Mouse (Mus musculus) adrenal gland, adult 18-20 months (tissue): ENCODE measurements around the gene Catsper1. TPM values are rescaled to one million over a fixed set of nuclear protein-coding genes. Genes with fewer than 3 reads are reported as not detected.

Experiments
- DNase-seq, 2 experiments: peaks; one replicate each; pipeline ENCODE4 v3.0.0; 2021 to 2022; ENCODE audit warnings: low spot score in 2 of 2
- long read RNA-seq, 2 experiments: library from polyadenylated mRNA; stranded (forward); transcript quantifications; one replicate each; pipeline ENCODE4 v2.0.0; 2021
- total RNA-seq, 2 experiments: library from RNA; stranded (reverse); gene quantifications; 1 replicate in 1 of 2; 2 replicates in 1 of 2; pipeline ENCODE4 v1.2.3; 2021

Gene Catsper1
- total RNA-seq: not detected
- long read RNA-seq, experiment 1: 0 reads
- long read RNA-seq, experiment 2: 0 reads

GRCm38 (mm10) chr19:5335441-5335840 is at the start of gene Catsper1:
Gene Catsper1 (plus strand): TSS chr19:5335741.
- no peak for DNase-seq

GRCm38 (mm10) chr19:5294972-5295735 is 40.4 kb upstream of the Catsper1 start, which contains the start of gene Sf3b2:
Gene Sf3b2 (minus strand): TSS chr19:5295455.
- peak; percentile 93 to 94 for DNase-seq

DNA sequence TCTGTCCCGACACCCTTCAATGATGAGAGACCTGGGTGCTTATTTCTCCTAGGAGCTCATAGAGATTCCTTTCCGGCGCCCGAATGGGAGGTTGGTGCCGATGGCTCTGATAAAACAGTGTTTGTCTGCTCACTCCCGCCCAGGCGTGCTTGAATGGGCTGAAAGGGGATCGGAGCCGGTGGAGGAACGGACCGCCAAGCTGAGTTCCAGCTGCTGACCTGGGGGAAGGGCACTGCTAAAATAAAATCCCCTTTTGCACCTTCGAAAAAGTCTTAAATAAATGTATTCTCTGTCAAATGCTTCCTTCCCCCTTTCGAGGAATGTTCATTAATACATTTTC is 39.8 kb upstream of the Catsper1 start:
- peak in 1 of 2 experiments; percentile 42 for DNase-seq

DNA sequence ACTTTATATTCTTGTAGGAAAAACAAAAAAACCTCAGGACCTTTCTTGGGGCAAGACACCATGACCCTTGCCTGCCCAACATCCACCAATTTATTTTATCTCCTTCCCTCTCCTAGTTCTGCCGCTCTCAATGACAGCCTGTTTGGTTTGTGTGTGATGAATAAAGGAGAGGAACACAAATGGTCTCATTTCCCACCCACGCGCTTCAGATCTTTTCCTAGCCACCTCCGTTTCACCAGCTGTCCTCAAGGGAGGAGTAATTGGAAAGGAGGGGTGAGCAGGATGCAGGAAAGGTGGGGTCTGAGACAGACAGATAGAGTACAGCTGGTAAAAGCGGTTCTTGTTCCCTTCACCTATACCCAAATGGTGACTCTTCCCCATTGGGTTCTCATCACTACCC is 38.9 kb upstream of the Catsper1 start:
- DNase-seq: no peak

GRCm38 (mm10) chr19:5297903-5298800 is 37.4 kb upstream of the Catsper1 start, which contains the start of gene Gal3st3:
Gene Gal3st3 (plus strand): TSS chr19:5298331.
- DNase-seq: no peak

DNA sequence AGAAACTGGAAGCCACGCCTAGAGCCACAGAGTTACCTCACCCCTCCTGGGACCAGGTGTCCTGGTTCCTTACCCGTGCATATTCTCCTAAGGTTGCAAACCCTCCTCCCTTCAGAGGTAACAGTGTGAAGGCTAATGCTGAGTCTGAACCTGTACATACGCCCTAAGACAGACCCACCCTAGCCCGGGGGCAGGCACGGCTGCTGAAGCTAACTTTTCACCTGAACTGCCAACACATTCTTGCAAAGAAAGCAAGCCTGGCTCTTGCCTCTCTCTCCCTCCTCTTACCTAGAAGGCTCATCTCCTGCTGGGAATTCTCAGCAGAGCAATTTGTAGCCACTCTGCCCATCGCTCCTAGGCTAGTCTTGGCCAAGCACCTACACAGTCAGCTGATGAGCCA is 35.0 kb upstream of the Catsper1 start:
- no peak for DNase-seq

DNA sequence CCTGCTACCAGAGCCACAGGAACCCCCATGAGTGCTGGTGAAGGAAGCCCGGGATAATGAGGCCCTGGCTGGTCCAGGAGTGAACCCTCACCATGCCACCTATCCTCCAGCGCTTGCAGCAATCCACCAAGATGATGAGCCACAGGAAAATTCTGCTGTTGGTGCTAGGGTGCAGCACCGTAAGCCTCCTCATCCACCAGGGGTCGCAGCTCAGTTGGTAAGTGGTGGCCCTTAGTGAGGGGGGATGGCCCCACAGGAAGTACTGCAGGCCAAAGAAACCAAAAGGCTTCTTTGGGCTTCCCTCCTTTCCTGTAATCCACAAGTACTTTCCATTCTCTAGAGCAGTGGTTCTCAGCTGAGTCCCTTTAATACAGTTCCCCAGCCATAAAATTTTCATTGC is 33.1 kb upstream of the Catsper1 start:
- DNase-seq: no peak

DNA sequence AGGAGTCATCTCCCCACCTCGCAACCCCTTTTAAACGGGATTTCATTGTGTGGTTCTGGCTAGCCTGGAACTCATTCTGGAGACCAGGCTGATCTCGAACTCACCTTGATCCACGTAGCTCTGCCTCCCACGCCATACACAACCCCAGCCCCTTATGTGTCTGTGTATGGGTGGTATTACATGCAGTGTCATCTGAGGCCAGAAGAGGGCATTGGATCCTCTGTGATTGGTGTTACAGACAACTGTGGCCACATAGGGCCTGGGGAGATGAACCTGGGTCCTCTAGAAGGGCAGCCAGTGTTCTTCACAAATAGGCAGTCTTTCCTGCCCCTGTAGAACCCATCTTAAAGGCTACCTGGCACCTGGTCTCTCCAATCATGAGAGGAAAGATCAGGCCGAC is 29.3 kb upstream of the Catsper1 start:
- no peak for DNase-seq

- DNase-seq: no peak
These were observed 28.4 kb upstream of the Catsper1 start for GRCm38 (mm10) chr19:5306968-5307734.

DNA sequence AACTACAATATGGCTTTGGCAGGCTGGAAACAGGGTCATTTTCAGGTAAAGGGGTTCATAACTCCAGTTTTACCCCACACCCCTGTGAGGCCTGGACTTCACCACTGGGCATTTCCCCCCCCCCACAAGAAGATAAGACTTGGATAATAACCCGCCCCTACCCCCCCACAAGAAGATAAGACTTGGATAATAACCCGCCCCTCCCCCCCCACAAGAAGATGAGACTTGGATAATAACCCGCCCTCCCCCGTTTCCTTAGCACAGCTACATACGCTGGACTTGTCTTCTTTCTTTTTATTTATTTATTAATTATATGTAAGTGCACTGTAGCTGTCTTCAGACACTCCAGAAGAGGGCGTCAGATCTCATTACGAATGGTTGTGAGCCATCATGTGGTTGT is 26.5 kb upstream of the Catsper1 start:
- no peak for DNase-seq

DNA sequence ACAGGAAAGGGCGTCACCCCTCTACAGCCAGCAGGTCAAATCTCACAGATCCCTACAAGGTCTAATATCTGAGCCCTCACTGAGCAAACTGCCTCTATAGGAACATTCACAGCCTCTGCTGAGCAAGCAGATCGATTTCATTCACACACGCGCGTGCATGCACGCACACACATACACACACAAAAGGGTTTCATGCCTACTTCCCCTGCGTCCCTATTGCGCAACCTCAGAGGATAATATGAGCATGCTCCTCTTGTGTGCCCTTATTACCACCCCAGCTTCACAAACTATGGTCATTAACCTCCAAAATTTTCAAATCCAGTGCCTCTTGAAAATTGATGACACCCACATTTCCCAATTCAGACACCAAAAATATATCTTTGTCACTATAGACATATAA is 22.4 kb upstream of the Catsper1 start:
- no peak for DNase-seq

DNA sequence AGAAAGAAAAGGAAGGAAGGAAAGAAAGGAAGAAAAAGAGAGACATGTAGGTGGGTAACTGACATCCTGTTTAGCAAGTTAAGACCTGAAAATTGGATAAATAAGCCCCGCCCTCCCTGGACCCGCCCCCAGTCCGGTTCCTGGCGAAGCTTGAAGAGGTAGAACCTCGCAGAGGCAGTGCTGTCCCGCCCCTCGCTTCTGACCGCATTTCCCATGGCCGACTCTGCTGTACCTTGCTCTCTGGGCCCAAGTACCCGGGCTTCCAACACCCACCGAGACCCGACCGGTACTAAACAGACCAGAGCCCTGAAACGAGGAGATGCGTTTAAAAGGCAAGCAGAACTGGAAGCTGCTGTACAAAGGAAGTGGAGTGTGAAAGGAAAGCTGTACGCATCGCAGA is 11.7 kb upstream of the Catsper1 start:
- no peak for DNase-seq

DNA sequence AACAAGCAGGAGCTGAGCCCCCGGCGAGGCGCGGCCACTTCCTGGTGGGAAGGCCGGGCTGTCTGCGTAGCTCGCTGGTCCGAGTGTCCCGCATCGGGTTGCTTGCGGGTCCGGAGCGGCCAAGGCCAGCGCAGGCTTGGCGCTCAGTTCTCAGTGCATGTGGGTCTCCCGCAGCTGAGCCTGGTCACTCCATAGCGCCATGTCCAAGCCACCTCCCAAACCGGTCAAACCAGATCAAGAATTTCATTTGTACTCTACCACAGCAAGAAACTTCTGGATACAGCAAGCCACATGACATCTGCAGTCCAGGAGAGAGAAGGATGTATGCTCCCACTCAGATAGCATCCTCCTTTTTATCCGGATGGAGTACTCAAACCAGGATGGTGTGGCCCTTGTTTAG is 7.6 kb upstream of the Catsper1 start:
- DNase-seq: no peak

GRCm38 (mm10) chr19:5334741-5335140 is 800 bp upstream of the Catsper1 start:
- DNase-seq: no peak

GRCm38 (mm10) chr19:5337975-5338374 is 2.4 kb downstream of the Catsper1 start:
- peak; percentile 75 to 80 for DNase-seq

GRCm38 (mm10) chr19:5341360-5341759 is 5.8 kb downstream of the Catsper1 start:
- DNase-seq: no peak

GRCm38 (mm10) chr19:5345297-5346131 is 10.0 kb downstream of the Catsper1 start:
- DNase-seq: no peak

- no peak for DNase-seq
These were observed 12.5 kb downstream of the Catsper1 start for GRCm38 (mm10) chr19:5348064-5348463.

- DNase-seq: peak in 1 of 2 experiments; percentile 17
These were observed 13.3 kb downstream of the Catsper1 start for GRCm38 (mm10) chr19:5348526-5349501.
